Mouse (Mus musculus) megakaryocyte, embryonic 14.5 days (primary cell): Measurements from ENCODE around the gene Lrrc41.

Source experiments
- FLI1 ChIP-seq: IDR thresholded peaks from 2 replicates; pipeline ENCODE4 v1.6.1; 2012; ENCODE audit warnings: low read length, inconsistent platforms, mixed read lengths
- GATA1 ChIP-seq: IDR thresholded peaks from 3 replicates; pipeline ENCODE4 v1.6.1; 2012; ENCODE audit warnings: mixed read lengths, low read length, inconsistent platforms, borderline replicate concordance

DNA sequence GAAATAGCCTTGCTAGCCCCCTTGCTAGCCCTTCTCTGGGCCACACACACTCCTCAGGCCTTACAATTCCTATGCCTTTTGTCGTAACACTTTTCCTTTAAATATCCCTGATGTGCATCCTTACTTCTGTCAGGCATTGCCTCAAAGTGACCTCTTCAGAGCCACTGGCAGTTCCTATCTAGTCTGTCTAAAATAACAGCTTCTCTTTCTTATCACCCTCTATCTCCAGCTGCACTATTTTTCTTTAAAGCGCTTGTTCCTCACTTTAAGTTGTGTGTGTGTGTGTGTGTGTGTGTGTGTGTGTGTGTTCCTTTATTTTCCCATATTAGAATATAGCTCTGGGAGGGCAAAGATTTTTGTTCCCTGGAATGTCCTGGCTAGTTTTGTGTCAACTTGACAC, 28.5 kb upstream of the Lrrc41 start:
- TF ChIP-seq FLI1 (no peak), GATA1 (no peak)
